Mouse (Mus musculus) mouse embryonic stem cell (cell line): ENCODE measurements around the gene Eln.

ENCODE experiments used
- in situ Hi-C, 2 experiments: fragments of 300-500 bp; cut with MboI; formaldehyde crosslinking; loops; 1 replicate in 1 of 2; 3 replicates in 1 of 2; pipeline ENCODE4 v1.14.3; 2019 to 2020; ENCODE audit warnings: low sequenced_read_pairs in 2 of 2, low pct_unique_long_range_greater_than_20kb in 1 of 2, mixed read lengths in 1 of 2; ENCODE audit not compliant: unreplicated experiment in 1 of 2

Eln gene

DNA sequence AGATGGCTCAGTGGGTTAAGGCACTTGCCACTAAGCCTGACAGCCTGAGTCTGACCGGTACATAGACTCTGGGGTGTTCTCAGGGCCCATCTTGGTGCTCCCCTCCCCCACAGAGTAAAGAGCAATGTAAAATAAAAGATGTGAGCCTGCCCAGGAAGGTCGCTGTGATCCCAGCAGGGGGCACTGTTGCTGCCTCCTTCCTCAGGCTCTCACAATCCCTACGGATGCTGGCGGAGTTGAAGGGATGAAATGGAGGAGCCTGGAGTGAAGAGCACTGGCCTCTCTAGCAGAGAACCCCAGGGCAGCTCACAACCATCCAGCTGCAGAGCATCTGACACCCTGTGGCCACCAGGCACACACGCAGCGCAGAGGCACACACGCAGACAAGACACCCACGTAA is 78.6 kb downstream of the Eln start:
- in situ Hi-C loops, result no loop called here

DNA sequence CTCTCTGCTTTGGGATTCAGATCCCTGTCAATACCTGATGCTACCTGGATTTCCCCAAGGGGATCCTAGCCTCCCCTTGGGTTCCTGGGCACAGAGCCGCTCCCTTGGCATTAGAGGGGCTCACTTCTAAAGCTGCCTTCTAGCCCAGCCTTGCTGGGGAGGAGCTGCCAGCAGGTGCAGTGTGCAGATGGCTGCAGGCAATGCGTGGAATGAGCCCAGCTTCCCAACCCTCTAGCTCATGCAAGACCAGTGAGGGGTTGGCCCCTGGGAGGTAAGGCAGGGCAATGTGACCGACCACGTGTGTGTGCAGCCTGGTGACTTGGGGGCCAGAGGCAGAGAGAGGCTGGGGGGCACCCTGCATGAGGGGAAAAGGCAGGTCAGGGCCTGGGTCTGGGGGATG is 90.4 kb downstream of the Eln start:
- in situ Hi-C loops, result no loop called here
